Mouse (Mus musculus): ENCODE measurements around the gene Olfr1331.
"Not testable (repeated sequence)": the region's sequence is repeated elsewhere in the genome, so short reads cannot be mapped to it uniquely, and the experiment has no call there.

The Olfr1331 gene

DNA sequence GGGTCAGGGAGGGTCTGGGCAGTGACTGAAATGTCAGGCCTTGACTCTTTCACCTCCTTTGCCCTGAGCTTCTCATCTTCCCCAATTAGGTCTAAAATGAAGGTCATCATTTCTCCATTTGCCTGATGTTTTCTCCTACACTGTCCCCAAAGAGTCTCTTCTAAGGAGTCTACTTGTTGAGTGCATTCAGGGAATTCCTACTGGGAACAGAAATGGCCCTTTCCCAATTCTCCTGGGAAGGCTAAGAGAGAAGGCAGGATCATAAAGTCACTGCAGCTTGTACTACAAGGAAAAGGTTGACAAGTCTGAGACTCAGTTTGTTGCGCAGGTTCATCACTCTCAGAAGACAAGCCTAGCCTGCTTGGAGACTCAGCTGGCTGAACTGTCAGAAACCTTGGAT is at the start of gene Olfr1331:
Gene Olfr1331 (plus strand): TSS at position 301 of the 400 bp plus-strand sequence.
- no peak for DNase-seq (ENCODE audit: low read depth)

DNA sequence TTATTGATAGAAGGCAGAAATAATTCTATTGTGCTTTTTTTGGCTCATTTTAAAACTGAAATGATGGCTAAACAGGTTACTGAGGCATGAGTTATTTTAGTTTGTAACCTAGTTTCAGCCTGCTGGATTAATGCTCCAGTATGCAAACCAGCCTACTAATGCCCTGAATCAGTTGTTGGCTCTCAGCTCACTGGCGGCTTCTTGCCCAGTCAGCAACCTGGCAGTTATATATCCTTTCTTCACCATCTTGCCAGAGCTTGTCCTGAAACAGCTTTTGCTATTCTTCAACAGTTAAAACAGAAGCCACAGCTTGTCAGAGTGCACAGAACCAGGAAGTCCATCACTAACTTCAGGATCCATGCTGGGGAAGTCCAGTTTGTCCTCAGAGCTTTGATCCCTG is 45.5 kb upstream of the Olfr1331 start:
- DNase-seq (ENCODE audit: low read depth): no peak

GRCm38 (mm10) chr4:118836179-118836578 is 28.3 kb upstream of the Olfr1331 start, which contains the start of gene Olfr1333:
Gene Olfr1333 (minus strand): TSS chr4:118836279.
- no peak for DNase-seq (ENCODE audit: low read depth)

GRCm38 (mm10) chr4:118861791-118862190 is 2.7 kb upstream of the Olfr1331 start:
- DNase-seq (ENCODE audit: low read depth): no peak

GRCm38 (mm10) chr4:118862704-118863103 is 1.7 kb upstream of the Olfr1331 start:
- DNase-seq (ENCODE audit: low read depth): no peak

- no peak for DNase-seq (ENCODE audit: low read depth)
These were observed 3.1 kb downstream of the Olfr1331 start for GRCm38 (mm10) chr4:118867566-118867965.

DNA sequence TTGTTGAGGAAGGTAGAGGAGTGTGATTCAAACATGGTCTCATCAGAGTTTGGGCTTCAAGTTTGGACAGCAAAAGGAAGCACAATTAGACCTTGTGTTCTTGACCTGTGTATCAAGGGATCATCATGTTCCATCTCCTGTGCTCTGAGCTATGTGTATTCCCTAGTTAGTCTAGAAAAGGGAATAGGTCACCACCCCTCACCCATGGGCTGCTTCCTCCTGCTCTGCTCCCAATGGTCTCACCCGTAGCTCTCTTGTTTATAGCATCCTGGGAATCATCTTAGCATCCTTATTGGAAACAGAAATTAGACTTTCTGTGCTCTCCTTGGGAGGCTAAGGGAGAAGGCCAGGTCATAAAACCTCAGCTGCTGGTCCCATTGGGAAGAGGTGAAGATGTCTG is 23.8 kb downstream of the Olfr1331 start, which contains the start of gene Olfr1330:
Gene Olfr1330 (plus strand): TSS at position 301 of the 400 bp plus-strand sequence.
- no peak for DNase-seq (ENCODE audit: low read depth)

DNA sequence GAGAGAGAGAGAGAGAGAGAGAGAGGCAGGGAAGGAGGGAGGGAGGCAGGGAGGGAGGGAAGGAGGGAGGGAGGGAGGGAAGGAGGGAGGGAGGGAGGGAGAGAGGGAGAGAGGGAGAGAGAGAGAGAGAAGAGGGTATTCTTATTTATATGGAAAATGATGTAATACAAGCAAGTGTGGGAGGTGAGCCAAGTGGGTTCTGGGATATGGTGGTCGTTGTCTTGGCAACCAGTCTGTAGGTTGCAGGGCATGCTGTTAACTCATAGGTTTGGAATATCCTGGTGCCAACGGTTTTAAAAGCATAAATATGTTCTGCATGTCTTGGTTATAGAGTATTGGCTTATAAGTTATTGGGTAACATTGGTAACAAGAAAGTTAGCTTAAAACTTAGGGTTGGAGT is 37.5 kb downstream of the Olfr1331 start:
- DNase-seq (ENCODE audit: low read depth): no peak

DNA sequence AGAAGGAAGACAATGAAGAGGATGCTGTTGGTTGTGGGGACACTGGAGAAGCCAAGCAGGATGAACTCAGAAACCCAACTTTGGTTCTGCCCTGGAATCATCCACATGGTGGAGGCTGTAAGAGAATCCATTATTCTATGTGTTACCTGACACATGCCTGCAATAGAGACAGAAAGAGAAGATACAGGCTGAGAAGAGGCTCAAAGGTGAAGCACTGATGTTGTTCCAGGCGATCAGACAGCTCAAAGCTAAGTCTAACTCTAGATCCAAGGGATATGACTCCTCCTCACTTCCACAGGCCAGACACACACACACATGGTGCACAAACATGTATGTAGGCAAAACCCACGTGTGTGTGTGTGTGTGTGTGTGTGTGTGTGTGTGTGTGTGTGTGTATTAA is 52.9 kb downstream of the Olfr1331 start, which contains the start of gene Olfr1329:
Gene Olfr1329 (minus strand): TSS at position 101 of the 400 bp plus-strand sequence.
- not testable (repeated sequence) for DNase-seq (ENCODE audit: low read depth)

All from naive thymus-derived CD4-positive, alpha-beta T cell, adult 2 months (primary cell).